Mouse (Mus musculus): Measurements from ENCODE around the gene 6330409D20Rik.

DNA sequence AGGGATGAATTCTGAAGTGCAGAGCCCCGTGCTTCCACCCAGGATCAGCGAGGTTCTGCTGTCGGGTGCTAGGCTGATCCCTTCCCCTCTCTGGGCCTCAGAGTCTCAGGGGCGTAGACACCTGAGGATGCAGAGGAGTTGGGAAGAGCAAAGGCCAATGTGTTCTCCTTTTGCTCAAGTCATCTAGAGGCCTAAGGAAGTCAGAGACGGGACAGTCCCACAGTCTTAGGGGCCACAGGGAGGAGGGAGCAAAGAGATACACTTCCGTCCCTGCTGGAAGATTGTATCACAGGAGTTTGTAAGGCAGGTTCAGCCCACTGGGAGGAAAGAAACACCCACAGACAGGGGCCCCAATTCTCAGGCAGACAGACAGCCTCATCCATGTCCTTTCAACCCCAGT is 18.8 kb downstream of the 6330409D20Rik start:
- TF ChIP-seq HCFC1 (IDR thresholded peaks at IDR 0.05; ENCODE audit: borderline replicate concordance, insufficient read depth, low read length): no peak
- no peak for TF ChIP-seq ZNF384 (IDR thresholded peaks at IDR 0.05; ENCODE audit: low read depth, low read length)
- no peak for TF ChIP-seq CHD2 (IDR thresholded peaks at IDR 0.05; ENCODE audit: low read depth, low read length)
- no peak for TF ChIP-seq MAFK (IDR thresholded peaks at IDR 0.05; ENCODE audit: insufficient read depth, low read depth, low read length)
